Comparison of ENCODE assay signal across 8 mouse cellular contexts in genomic region chr7:6343501-6344071, GRCm38 (mm10). TPM values are rescaled to one million over a fixed set of nuclear protein-coding genes. Genes with fewer than 3 reads are reported as not detected.
DNase-seq lines count a peak whose midpoint lies in the region; ATAC-seq lines count a peak whose summit lies in the region.

Gene Gm3854, plus strand, starts transcription at chr7:6343759.

- no peak within 1 kb of the TSS for H3K27ac ChIP-seq in intestine, embryonic 14.5 days (ENCODE audit: low read depth)

- H3K9me3 ChIP-seq in intestine, embryonic 14.5 days (ENCODE audit: control insufficient read depth, low read length) = no peaks in the 10 kb centered on the region

- ATAC-seq in intestine, embryonic 14.5 days (replicated peaks; ENCODE audit: low FRiP score, low TSS enrichment, low read depth) = peak; percentile 91
- peak; percentile 71 for ATAC-seq in megakaryocyte, adult 5-6 weeks (ENCODE audit: poor library complexity, severe bottlenecking)

- WGBS in intestine, embryonic 14.5 days = 2% methylated on average over 26 of the region's 26 CpGs

- H3K36me3 ChIP-seq in intestine, embryonic 14.5 days (ENCODE audit: control insufficient read depth, insufficient read depth, low read length) = no peaks in the 10 kb centered on the region

- intact Hi-C loops in left cerebral cortex, postnatal 10 days (cut with DNase I) = no loop called here

- H3K4me1 ChIP-seq in intestine, embryonic 14.5 days (replicated peaks; ENCODE audit: control insufficient read depth, insufficient read depth, low read length) = peaks cover 3% of the 10 kb centered on the region; the same call in 1 of the 2 replicates

- no peaks in the 10 kb centered on the region for H3K27me3 ChIP-seq in intestine, embryonic 14.5 days (replicated peaks; ENCODE audit: control insufficient read depth, insufficient read depth, low read length)

- peak within 1 kb of the TSS; percentile 48 for H3K9ac ChIP-seq in intestine, embryonic 14.5 days (ENCODE audit: low read length)

- H3K4me2 ChIP-seq in intestine, embryonic 14.5 days (ENCODE audit: low read length) = peak within 1 kb of the TSS; percentile 57

- DNase-seq in adrenal gland, postnatal 10 days = peak; percentile 62
- peak; percentile 90 for DNase-seq in embryo, embryonic 10.5 days (ENCODE audit: low spot score)
- DNase-seq in gastrocnemius, postnatal 25 days = peak; percentile 20
- peak; percentile 87 for DNase-seq in intestine, embryonic 14.5 days (ENCODE audit: low spot score)
- DNase-seq in left cerebral cortex, postnatal 10 days (ENCODE audit: extremely low spot score in 1 of 2, low spot score in 2 of 2) = peak; percentile 73 to 75
- peak; percentile 86 to 90 for DNase-seq in right cerebral cortex, postnatal 10 days (ENCODE audit: low spot score in 2 of 2)
- no peak for DNase-seq in adipocyte (ENCODE audit: low spot score)

- H3K4me3 ChIP-seq in intestine, embryonic 14.5 days (ENCODE audit: low read depth, low read length) = peak within 1 kb of the TSS; percentile 65

RNA-seq across cellular contexts. Expression of gene Gm3854, which starts in this region (rescaled TPM):
- under 1 TPM; 0.87 to 0.91 TPM for total RNA-seq in adrenal gland, postnatal 10 days (2021)
- total RNA-seq in gastrocnemius, postnatal 25 days (2021) = under 1 TPM; 0.16 to 0.23 TPM
- polyA plus RNA-seq in intestine, embryonic 14.5 days (2014; fragmentation: Nextera tagmentation; extraction: Ambion mirVana) = 1.5 and 2.1 TPM in 2 replicates
- 1 to 10 TPM; 8.1 to 8.6 TPM for total RNA-seq in left cerebral cortex, postnatal 10 days (2021)
- total RNA-seq in megakaryocyte, adult 5-6 weeks (2015) = 0.13 and 0.21 TPM in 2 replicates
- not detected in 2 replicates for total RNA-seq in megakaryocyte, adult 5-6 weeks (2017)

Comparison
In these comparisons a context has a peak if more than half of its experiments do, and no peak if none do; other contexts are left out.
1. RNA of gene Gm3854 (total RNA-seq): 8.1 to 8.6 TPM in left cerebral cortex, postnatal 10 days; 0.87 to 0.91 TPM in adrenal gland, postnatal 10 days, 0.16 to 0.23 TPM in gastrocnemius, postnatal 25 days and 0.13 to 0.21 TPM in megakaryocyte, adult 5-6 weeks; every median in the first group is over 4 times any median in the second.
2. Peak in DNase-seq in adrenal gland, postnatal 10 days; RNA of the gene not detected or under 1 TPM.
3. Peak in DNase-seq in gastrocnemius, postnatal 25 days; RNA of the gene not detected or under 1 TPM.
4. Peak in ATAC-seq in megakaryocyte, adult 5-6 weeks; RNA of the gene not detected or under 1 TPM.